Mouse (Mus musculus): Measurements from ENCODE around the gene Pax4. TPM values are rescaled to one million over a fixed set of nuclear protein-coding genes. Genes with fewer than 3 reads are reported as not detected.

Gene Pax4
- polyA plus RNA-seq (2014; fragmentation: Nextera tagmentation; extraction: Ambion mirVana): 0.26 TPM in 1 of 2 replicates, not detected in the other

DNA sequence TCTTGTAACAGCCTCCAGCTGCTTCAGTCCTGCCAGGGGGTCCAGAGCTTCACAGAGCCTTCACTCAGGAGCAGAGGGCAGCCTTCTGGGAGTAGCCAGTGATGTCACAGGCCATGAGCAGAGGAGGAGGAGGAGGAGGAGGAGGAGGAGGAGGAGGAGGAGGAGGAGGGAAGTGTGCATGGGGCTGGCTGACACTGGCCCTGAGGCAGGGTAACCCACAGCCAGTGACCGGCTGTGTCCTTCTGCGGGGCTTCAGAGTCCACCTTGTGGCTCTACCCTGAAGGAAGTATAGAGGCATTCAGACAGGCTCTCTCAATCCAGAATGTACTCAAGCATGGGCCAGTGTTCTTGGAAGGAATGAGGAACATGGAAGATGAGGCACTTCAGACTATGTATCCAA, at the start of gene Pax4:
Gene Pax4 (minus strand): TSS at position 101 of the 400 bp plus-strand sequence.
- Histone ChIP-seq H3K27ac (ENCODE audit: low read depth, low read length) (no peak within 1 kb of the TSS), H3K27me3 (replicated peaks; ENCODE audit: control insufficient read depth, insufficient read depth, low read length) (peaks cover 36% of the 10 kb centered on the region), H3K9me3 (ENCODE audit: control insufficient read depth, low read length) (no peaks in the 10 kb centered on the region; the same call in 1 of the 2 replicates), H3K9ac (ENCODE audit: low read depth, low read length) (no peak within 1 kb of the TSS), H3K36me3 (ENCODE audit: control insufficient read depth, insufficient read depth, low read length) (no peaks in the 10 kb centered on the region), H3K4me1 (replicated peaks; ENCODE audit: control insufficient read depth, insufficient read depth, low read length) (no peaks in the 10 kb centered on the region), H3K4me3 (ENCODE audit: low read depth, low read length) (no peak within 1 kb of the TSS), H3K4me2 (no peak within 1 kb of the TSS)
- no peak for DNase-seq (ENCODE audit: low spot score)
- ATAC-seq (replicated peaks; ENCODE audit: low FRiP score): no peak
- WGBS: 86% methylated on average over 2 of the region's 2 CpGs

GRCm38 (mm10) chr6:28497837-28498236, 48.7 kb upstream of the Pax4 start:
- DNase-seq (ENCODE audit: low spot score) (no peak), ATAC-seq (replicated peaks; ENCODE audit: low FRiP score) (no peak)
- Histone ChIP-seq H3K4me2 (no peak overlapping the region), H3K27me3 (replicated peaks; ENCODE audit: control insufficient read depth, insufficient read depth, low read length) (no peaks in the 10 kb centered on the region), H3K9ac (ENCODE audit: low read depth, low read length) (no peak overlapping the region), H3K9me3 (ENCODE audit: control insufficient read depth, low read length) (no peaks in the 10 kb centered on the region), H3K4me1 (replicated peaks; ENCODE audit: control insufficient read depth, insufficient read depth, low read length) (no peaks in the 10 kb centered on the region; the same call in 1 of the 2 replicates), H3K27ac (ENCODE audit: low read depth, low read length) (no peak overlapping the region), H3K4me3 (ENCODE audit: low read depth, low read length) (no peak overlapping the region), H3K36me3 (ENCODE audit: control insufficient read depth, insufficient read depth, low read length) (peaks cover 4% of the 10 kb centered on the region; the same call in 1 of the 2 replicates)
- 34% methylated on average over 5 of the region's 5 CpGs for WGBS

- Histone ChIP-seq H3K4me2 (no peak overlapping the region), H3K4me3 (ENCODE audit: low read depth, low read length) (no peak overlapping the region), H3K27me3 (replicated peaks; ENCODE audit: control insufficient read depth, insufficient read depth, low read length) (no peaks in the 10 kb centered on the region), H3K9ac (ENCODE audit: low read depth, low read length) (no peak overlapping the region), H3K4me1 (replicated peaks; ENCODE audit: control insufficient read depth, insufficient read depth, low read length) (peaks cover 10% of the 10 kb centered on the region; the same call in 1 of the 2 replicates), H3K9me3 (ENCODE audit: control insufficient read depth, low read length) (no peaks in the 10 kb centered on the region), H3K36me3 (ENCODE audit: control insufficient read depth, insufficient read depth, low read length) (peaks cover 21% of the 10 kb centered on the region; the same call in 1 of the 2 replicates), H3K27ac (ENCODE audit: low read depth, low read length) (no peak overlapping the region)
- ATAC-seq (replicated peaks; ENCODE audit: low FRiP score): no peak
- no peak for DNase-seq (ENCODE audit: low spot score)
Measured at GRCm38 (mm10) chr6:28491198-28491597, 42.0 kb upstream of the Pax4 start.

- H3K27ac ChIP-seq (ENCODE audit: low read depth, low read length): no peak overlapping the region
- H3K9ac ChIP-seq (ENCODE audit: low read depth, low read length): no peak overlapping the region
- peaks cover 10% of the 10 kb centered on the region for H3K4me1 ChIP-seq (replicated peaks; ENCODE audit: control insufficient read depth, insufficient read depth, low read length)
- H3K4me3 ChIP-seq (ENCODE audit: low read depth, low read length): no peak overlapping the region
- 75% methylated on average over 5 of the region's 5 CpGs for WGBS
- DNase-seq (ENCODE audit: low spot score): no peak
- H3K4me2 ChIP-seq: no peak overlapping the region
- H3K9me3 ChIP-seq (ENCODE audit: control insufficient read depth, low read length): no peaks in the 10 kb centered on the region
- no peak for ATAC-seq (replicated peaks; ENCODE audit: low FRiP score)
- peaks cover 21% of the 10 kb centered on the region; the same call in 1 of the 2 replicates for H3K36me3 ChIP-seq (ENCODE audit: control insufficient read depth, insufficient read depth, low read length)
- H3K27me3 ChIP-seq (replicated peaks; ENCODE audit: control insufficient read depth, insufficient read depth, low read length): no peaks in the 10 kb centered on the region
Measured at GRCm38 (mm10) chr6:28490612-28491011, 41.5 kb upstream of the Pax4 start.

DNA sequence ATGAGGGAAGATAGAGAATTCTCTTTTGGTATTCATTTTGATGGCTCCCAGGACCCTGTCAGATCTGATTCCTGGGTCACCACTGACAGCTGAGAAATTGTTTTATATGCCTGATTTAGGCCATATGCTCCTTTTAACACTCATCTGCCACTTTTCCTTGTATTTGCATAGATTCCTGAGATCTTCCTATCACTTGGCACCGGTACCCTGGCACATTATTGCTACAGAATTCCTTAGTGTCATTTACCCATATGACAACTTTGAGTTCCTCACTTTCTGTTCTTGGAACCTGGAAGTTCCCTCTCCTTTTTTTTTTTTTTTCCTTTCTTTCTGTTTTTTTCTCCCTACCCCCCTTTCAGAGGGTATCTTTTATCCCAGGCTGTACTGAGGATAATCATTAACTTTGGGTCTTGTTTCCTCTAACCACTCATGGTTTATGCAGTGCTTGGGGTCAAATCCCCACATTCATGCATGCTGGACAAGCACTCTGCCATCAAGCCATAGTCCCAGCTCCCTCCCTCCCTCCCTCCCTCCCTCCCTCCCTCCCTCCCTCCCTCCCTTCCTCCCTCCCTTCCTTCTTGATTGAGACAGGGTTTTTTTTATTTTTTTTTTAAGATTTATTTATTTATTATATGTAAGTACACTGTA, 39.2 kb upstream of the Pax4 start:
- H3K4me2 ChIP-seq: no peak overlapping the region
- H3K4me3 ChIP-seq (ENCODE audit: low read depth, low read length): no peak overlapping the region
- H3K27me3 ChIP-seq (replicated peaks; ENCODE audit: control insufficient read depth, insufficient read depth, low read length): no peaks in the 10 kb centered on the region
- no peaks in the 10 kb centered on the region for H3K9me3 ChIP-seq (ENCODE audit: control insufficient read depth, low read length)
- ATAC-seq (replicated peaks; ENCODE audit: low FRiP score) (no peak), DNase-seq (ENCODE audit: low spot score) (no peak)
- peaks cover 22% of the 10 kb centered on the region for H3K4me1 ChIP-seq (replicated peaks; ENCODE audit: control insufficient read depth, insufficient read depth, low read length)
- 97% methylated on average over 1 of the region's 1 CpGs for WGBS
- no peak overlapping the region for H3K9ac ChIP-seq (ENCODE audit: low read depth, low read length)
- H3K36me3 ChIP-seq (ENCODE audit: control insufficient read depth, insufficient read depth, low read length): peaks cover 21% of the 10 kb centered on the region; the same call in 1 of the 2 replicates
- H3K27ac ChIP-seq (ENCODE audit: low read depth, low read length): no peak overlapping the region

GRCm38 (mm10) chr6:28486905-28487304, 37.8 kb upstream of the Pax4 start:
- H3K9ac ChIP-seq (ENCODE audit: low read depth, low read length): no peak overlapping the region
- DNase-seq (ENCODE audit: low spot score) (no peak), ATAC-seq (replicated peaks; ENCODE audit: low FRiP score) (no peak)
- H3K36me3 ChIP-seq (ENCODE audit: control insufficient read depth, insufficient read depth, low read length): peaks cover 17% of the 10 kb centered on the region; the same call in 1 of the 2 replicates
- H3K4me2 ChIP-seq: no peak overlapping the region
- no peak overlapping the region for H3K27ac ChIP-seq (ENCODE audit: low read depth, low read length)
- H3K9me3 ChIP-seq (ENCODE audit: control insufficient read depth, low read length): no peaks in the 10 kb centered on the region
- peaks cover 36% of the 10 kb centered on the region for H3K4me1 ChIP-seq (replicated peaks; ENCODE audit: control insufficient read depth, insufficient read depth, low read length)
- H3K4me3 ChIP-seq (ENCODE audit: low read depth, low read length): no peak overlapping the region
- WGBS: 83% methylated on average over 7 of the region's 7 CpGs
- H3K27me3 ChIP-seq (replicated peaks; ENCODE audit: control insufficient read depth, insufficient read depth, low read length): no peaks in the 10 kb centered on the region

DNA sequence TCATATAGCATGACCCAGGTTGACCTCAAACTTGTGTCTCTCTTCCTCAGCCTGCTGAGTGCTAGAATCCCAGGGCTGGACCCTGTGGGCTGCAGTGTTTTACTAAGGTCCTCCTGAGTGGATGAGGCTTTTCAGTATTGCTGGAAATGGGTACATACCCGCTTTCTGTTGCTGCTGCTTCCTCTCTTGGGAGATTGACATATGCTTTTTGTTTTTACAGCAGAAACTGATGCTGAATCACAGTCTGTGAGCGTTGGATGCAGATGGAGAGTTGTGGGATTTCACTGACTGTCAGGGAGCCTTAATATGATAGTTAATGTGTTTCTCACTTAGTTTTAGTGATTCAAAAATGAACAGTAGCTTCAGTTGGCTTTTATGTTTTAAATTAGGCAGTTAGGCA, 37.3 kb upstream of the Pax4 start:
- Histone ChIP-seq H3K4me3 (ENCODE audit: low read depth, low read length) (no peak overlapping the region), H3K4me2 (no peak overlapping the region), H3K27ac (ENCODE audit: low read depth, low read length) (no peak overlapping the region), H3K4me1 (replicated peaks; ENCODE audit: control insufficient read depth, insufficient read depth, low read length) (peaks cover 40% of the 10 kb centered on the region), H3K27me3 (replicated peaks; ENCODE audit: control insufficient read depth, insufficient read depth, low read length) (no peaks in the 10 kb centered on the region), H3K36me3 (ENCODE audit: control insufficient read depth, insufficient read depth, low read length) (peaks cover 16% of the 10 kb centered on the region; the same call in 1 of the 2 replicates), H3K9me3 (ENCODE audit: control insufficient read depth, low read length) (no peaks in the 10 kb centered on the region), H3K9ac (ENCODE audit: low read depth, low read length) (no peak overlapping the region)
- no peak for DNase-seq (ENCODE audit: low spot score)
- ATAC-seq (replicated peaks; ENCODE audit: low FRiP score): no peak
- WGBS: 75% methylated on average over 2 of the region's 2 CpGs

GRCm38 (mm10) chr6:28486008-28486407, 36.9 kb upstream of the Pax4 start:
- H3K4me3 ChIP-seq (ENCODE audit: low read depth, low read length): no peak overlapping the region
- 96% methylated on average over 2 of the region's 2 CpGs for WGBS
- H3K27me3 ChIP-seq (replicated peaks; ENCODE audit: control insufficient read depth, insufficient read depth, low read length): no peaks in the 10 kb centered on the region
- DNase-seq (ENCODE audit: low spot score) (no peak), ATAC-seq (replicated peaks; ENCODE audit: low FRiP score) (no peak)
- H3K9me3 ChIP-seq (ENCODE audit: control insufficient read depth, low read length): no peaks in the 10 kb centered on the region
- peaks cover 42% of the 10 kb centered on the region for H3K4me1 ChIP-seq (replicated peaks; ENCODE audit: control insufficient read depth, insufficient read depth, low read length)
- H3K4me2 ChIP-seq: no peak overlapping the region
- no peak overlapping the region for H3K27ac ChIP-seq (ENCODE audit: low read depth, low read length)
- no peak overlapping the region for H3K9ac ChIP-seq (ENCODE audit: low read depth, low read length)
- peaks cover 16% of the 10 kb centered on the region; the same call in 1 of the 2 replicates for H3K36me3 ChIP-seq (ENCODE audit: control insufficient read depth, insufficient read depth, low read length)

DNA sequence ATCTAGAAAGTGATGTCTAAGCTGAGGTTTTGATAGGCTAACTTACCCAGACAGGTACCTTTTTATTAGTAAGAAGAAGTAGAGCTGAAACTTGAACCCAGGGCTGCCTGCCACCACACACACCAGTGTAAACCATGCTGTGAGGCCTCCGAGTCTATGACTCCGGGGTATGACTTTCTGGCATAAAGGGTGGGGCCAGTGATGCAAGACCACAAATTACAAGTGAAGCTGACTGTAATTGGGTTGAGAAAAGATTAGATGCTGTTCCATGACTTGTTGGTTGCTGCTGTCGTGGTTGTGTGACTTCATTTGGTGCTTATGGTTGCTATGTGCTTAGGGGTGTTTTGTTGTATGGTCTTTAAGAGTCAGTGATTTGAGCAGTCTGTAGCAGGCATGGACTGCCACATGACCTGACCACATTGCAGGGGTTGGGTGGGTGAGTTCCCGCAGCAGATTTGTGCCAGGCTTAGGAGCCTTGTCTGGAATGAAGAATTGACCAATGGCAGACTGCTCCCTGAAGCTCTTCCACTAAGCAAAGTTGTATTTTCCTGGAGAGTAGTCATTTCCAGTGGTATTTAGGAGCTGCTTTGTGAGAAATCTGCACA, 33.7 kb upstream of the Pax4 start:
- Histone ChIP-seq H3K4me2 (peak overlapping the region; percentile 70), H3K4me3 (ENCODE audit: low read depth, low read length) (peak overlapping the region; percentile 24; the same call in 1 of the 2 replicates), H3K27me3 (replicated peaks; ENCODE audit: control insufficient read depth, insufficient read depth, low read length) (no peaks in the 10 kb centered on the region), H3K36me3 (ENCODE audit: control insufficient read depth, insufficient read depth, low read length) (peaks cover 7% of the 10 kb centered on the region; the same call in 1 of the 2 replicates), H3K9me3 (ENCODE audit: control insufficient read depth, low read length) (no peaks in the 10 kb centered on the region), H3K27ac (ENCODE audit: low read depth, low read length) (no peak overlapping the region), H3K9ac (ENCODE audit: low read depth, low read length) (no peak overlapping the region), H3K4me1 (replicated peaks; ENCODE audit: control insufficient read depth, insufficient read depth, low read length) (peaks cover 37% of the 10 kb centered on the region)
- ATAC-seq (replicated peaks; ENCODE audit: low FRiP score) (no peak), DNase-seq (ENCODE audit: low spot score) (no peak)
- WGBS: 60% methylated on average over 4 of the region's 4 CpGs

Measured in liver, embryonic 11.5 days (tissue).